Mouse (Mus musculus): ENCODE measurements around the gene Vdr. TPM values are rescaled to one million over a fixed set of nuclear protein-coding genes. Genes with fewer than 3 reads are reported as not detected.
"Not testable (repeated sequence)": the region's sequence is repeated elsewhere in the genome, so short reads cannot be mapped to it uniquely, and the experiment has no call there.

Gene Vdr
- polyA plus RNA-seq, 1 experiment from 2014 or later: 0.32 TPM

DNA sequence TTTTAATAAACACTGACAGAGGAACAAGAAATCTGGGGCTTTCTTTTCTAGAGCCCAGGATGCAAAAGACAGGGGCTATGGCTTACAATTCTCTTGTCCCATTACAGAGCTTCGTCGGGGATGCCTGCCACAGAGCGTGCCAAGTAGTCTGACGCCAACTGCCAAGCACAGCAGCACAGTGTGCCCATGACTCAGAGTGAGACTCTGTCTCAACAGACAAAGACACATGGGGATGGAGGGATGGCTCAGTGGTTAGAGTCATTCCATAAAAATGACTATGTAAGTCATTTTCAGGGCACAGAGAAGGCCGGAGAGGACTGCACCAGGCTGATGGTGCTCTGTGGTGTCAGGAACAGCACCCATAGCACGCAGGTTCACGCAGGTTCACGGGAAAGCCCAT is 38.3 kb downstream of the Vdr start:
- no peak overlapping the region for H3K4me2 ChIP-seq
- H3K27ac ChIP-seq (replicated peaks): no peak overlapping the region
- H3K36me3 ChIP-seq: no peaks in the 10 kb centered on the region
- H3K4me1 ChIP-seq (replicated peaks): no peaks in the 10 kb centered on the region
- H3K9ac ChIP-seq: no peak overlapping the region
- H3K9me3 ChIP-seq: no peaks in the 10 kb centered on the region
- ATAC-seq (ENCODE audit: low FRiP score, low read depth): no peak
- no peak overlapping the region for H3K4me3 ChIP-seq
- 89% methylated on average over 8 of the region's 8 CpGs for WGBS
- H3K27me3 ChIP-seq: no peaks in the 10 kb centered on the region

DNA sequence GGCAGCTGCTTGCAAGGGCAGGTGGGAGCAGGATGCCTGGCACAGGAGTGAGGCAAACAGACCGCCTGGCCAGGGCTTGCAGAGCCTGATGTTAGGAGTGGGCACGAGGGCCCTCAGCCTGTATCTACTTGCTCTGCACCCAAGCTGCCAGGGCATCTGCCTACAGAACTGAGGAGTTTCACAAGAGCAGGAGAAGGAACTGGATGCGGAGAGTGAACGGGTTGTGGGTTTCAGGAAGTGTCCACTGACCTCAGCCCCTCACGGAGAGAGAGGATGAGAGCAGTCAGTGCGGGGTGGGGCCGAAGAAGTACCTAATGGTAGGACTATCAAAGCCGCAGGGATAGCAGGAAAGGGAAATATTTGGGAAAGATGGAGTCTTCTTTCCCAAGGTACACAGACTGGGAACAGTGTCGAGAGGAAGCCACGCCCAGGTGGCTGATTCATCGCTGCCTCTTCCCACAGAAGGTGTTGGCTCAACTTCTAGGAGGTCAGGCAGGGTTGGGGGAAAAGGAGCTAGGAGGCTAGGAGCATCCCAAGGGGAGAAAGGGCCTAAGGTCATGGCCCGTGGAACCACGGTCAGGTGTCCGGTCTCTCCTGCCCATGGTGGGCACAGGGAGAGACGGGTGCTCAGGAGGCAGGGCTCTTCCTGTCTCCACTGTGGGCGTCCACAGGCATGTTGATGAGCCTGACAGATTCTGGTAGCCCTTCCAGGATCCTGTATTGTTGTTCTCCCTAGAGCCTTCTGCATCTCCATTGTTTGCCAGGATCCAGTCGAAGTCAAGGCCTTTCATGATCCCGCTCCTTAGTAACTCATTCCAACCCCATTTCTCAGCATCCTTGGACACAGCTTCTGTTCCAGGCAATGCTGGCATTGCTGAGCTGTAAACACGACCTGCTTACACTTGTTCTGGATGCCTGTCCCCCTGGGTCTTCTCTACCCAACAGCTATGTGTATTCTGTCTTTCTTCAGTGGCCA is 39.1 kb downstream of the Vdr start:
- no peak overlapping the region for H3K4me2 ChIP-seq
- ATAC-seq (ENCODE audit: low FRiP score, low read depth): no peak
- H3K4me1 ChIP-seq (replicated peaks): no peaks in the 10 kb centered on the region
- no peak overlapping the region for H3K4me3 ChIP-seq
- 87% methylated on average over 19 of the region's 19 CpGs for WGBS
- H3K9me3 ChIP-seq: no peaks in the 10 kb centered on the region
- no peak overlapping the region for H3K9ac ChIP-seq
- no peak overlapping the region for H3K27ac ChIP-seq (replicated peaks)
- no peaks in the 10 kb centered on the region for H3K36me3 ChIP-seq
- H3K27me3 ChIP-seq: no peaks in the 10 kb centered on the region

DNA sequence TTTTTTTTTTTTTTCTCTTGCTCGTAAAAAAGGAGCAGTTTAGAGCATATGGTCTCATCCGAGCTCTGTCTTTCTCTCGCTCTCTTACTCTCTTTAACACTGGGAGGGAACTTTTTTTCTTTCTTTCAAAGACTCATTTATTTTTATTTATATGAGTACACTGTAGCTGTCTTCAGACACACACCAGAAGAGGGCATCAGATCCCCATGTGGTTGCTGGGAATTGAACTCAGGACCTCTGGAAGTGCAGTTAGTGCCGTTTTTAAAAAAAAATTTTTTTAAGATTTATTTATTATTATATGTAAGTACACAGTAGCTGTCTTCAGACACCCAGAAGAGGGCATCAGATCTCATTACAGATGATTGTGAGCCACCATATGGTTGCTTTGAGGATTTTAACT is 40.3 kb downstream of the Vdr start:
- H3K4me3 ChIP-seq; H3K27me3 ChIP-seq; H3K27ac ChIP-seq (replicated peaks); H3K36me3 ChIP-seq; ATAC-seq (ENCODE audit: low FRiP score, low read depth); H3K9me3 ChIP-seq; H3K4me1 ChIP-seq (replicated peaks); H3K4me2 ChIP-seq; H3K9ac ChIP-seq: not testable (repeated sequence)
- WGBS: 83% methylated on average over 4 of the region's 4 CpGs

DNA sequence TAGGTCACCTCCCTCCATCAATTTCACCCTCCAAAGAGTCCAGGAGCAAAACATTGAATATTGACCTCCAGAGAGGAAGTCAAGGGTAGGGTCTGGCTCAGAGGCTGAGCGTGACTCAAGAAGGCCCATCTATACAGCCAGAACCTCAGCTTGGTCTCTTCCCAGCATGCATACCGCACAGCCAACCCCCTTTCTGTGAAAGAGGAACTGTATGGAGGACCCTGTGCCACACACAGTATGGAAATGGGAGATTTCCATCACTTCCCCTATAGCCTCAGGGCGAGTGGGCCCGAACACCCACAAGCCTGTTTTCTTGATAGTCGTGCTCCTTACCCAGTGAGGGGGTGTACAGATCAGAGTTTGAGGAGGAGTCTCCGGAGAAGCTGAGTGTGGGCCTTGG is 41.4 kb downstream of the Vdr start:
- H3K4me2 ChIP-seq: no peak overlapping the region
- no peak for ATAC-seq (ENCODE audit: low FRiP score, low read depth)
- WGBS: 90% methylated on average over 6 of the region's 6 CpGs

DNA sequence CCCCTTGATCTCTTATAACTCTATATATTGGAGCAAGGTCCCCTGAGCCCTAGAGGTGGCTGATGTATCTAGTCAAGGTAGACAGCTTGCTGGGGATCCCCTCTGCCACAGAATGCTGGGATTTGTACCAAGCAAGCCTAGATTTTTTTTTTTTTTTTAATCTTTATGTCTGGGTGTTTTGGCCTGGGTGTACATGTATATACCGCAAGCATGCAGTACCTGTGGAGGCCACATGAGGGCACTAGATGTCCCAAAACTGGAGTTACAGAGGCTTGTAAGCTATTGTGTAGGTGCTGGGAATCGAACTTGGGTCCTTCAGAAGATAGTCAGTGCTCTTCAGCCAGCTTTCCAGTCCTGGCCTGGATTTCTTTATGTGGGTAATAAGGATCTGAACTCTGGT is 44.4 kb downstream of the Vdr start:
- no peak for ATAC-seq (ENCODE audit: low FRiP score, low read depth)
- H3K36me3 ChIP-seq: no peaks in the 10 kb centered on the region
- no peaks in the 10 kb centered on the region for H3K9me3 ChIP-seq
- 87% methylated on average over 2 of the region's 2 CpGs for WGBS
- H3K27ac ChIP-seq (replicated peaks): no peak overlapping the region
- no peaks in the 10 kb centered on the region for H3K27me3 ChIP-seq
- no peak overlapping the region for H3K9ac ChIP-seq
- no peaks in the 10 kb centered on the region for H3K4me1 ChIP-seq (replicated peaks)
- H3K4me3 ChIP-seq: no peak overlapping the region
- H3K4me2 ChIP-seq: no peak overlapping the region

More for the DNA sequence above, 41.4 kb downstream of the Vdr start:
- H3K27me3 ChIP-seq: no peaks in the 10 kb centered on the region
- no peak overlapping the region for H3K9ac ChIP-seq
- no peaks in the 10 kb centered on the region for H3K9me3 ChIP-seq
- no peaks in the 10 kb centered on the region for H3K4me1 ChIP-seq (replicated peaks)
- H3K36me3 ChIP-seq: no peaks in the 10 kb centered on the region
- no peak overlapping the region for H3K4me3 ChIP-seq
- no peak overlapping the region for H3K27ac ChIP-seq (replicated peaks)

DNA sequence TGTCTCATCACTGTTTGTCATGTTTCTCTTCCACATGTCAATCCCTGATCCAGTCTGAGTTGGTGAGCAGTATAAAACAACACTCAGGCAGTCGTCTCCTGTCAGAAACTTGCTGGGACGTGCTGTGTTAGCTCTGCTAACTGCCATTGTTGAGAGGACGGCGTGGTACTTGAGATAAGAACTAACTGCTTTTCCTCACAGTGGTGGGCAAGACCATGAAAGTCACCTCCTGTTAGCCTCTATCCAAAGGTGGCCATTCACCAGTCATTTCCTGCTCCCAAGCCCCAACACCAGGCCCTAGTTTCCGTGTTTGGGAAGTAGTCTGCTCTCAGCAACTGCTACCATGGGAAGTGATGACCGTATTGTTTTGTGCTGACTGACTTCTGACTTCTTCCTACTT is 45.3 kb downstream of the Vdr start:
- H3K4me3 ChIP-seq: no peak overlapping the region
- no peaks in the 10 kb centered on the region for H3K27me3 ChIP-seq
- H3K4me1 ChIP-seq (replicated peaks): no peaks in the 10 kb centered on the region
- no peak for ATAC-seq (ENCODE audit: low FRiP score, low read depth)
- 77% methylated on average over 6 of the region's 6 CpGs for WGBS
- no peak overlapping the region for H3K9ac ChIP-seq
- H3K27ac ChIP-seq (replicated peaks): no peak overlapping the region
- no peak overlapping the region for H3K4me2 ChIP-seq
- no peaks in the 10 kb centered on the region for H3K36me3 ChIP-seq
- no peaks in the 10 kb centered on the region for H3K9me3 ChIP-seq

DNA sequence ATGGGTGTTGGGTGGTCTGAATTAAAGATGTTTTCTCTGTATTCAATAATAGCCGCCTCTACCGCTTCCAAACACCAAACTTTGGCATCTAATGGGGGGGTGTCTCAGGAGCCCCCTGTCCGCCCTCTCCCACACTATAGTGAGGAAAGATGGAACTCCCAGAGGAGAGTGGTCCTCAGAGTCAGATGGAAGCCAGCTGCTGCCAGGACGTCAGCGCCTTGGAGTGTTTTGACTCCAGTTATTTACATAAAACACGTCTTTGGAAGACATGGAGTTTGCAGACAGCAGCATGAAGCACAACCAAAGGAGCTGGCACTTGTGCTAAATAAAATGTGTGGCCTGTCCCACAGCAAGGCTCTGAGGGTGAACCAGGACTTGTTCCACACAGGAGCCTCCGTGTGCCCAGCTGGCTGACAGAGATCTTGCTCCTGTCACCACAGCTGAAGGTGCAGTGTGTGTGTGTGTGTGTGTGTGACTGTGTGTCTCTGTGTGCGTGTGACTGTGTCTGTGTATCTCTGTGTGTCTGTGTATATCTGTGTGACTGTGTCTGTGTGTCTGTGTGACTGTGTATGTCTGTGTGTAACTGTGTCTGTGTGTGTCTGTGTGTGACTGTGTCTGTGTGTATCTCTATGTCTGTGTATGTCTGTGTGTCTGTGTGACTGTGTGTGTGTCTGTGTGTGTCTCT is 45.9 kb downstream of the Vdr start:
- no peaks in the 10 kb centered on the region for H3K4me1 ChIP-seq (replicated peaks)
- no peak overlapping the region for H3K4me2 ChIP-seq
- no peaks in the 10 kb centered on the region for H3K27me3 ChIP-seq
- 76% methylated on average over 8 of the region's 8 CpGs for WGBS
- no peak overlapping the region for H3K27ac ChIP-seq (replicated peaks)
- H3K9ac ChIP-seq: no peak overlapping the region
- H3K36me3 ChIP-seq: no peaks in the 10 kb centered on the region
- H3K9me3 ChIP-seq: no peaks in the 10 kb centered on the region
- no peak for ATAC-seq (ENCODE audit: low FRiP score, low read depth)
- no peak overlapping the region for H3K4me3 ChIP-seq

DNA sequence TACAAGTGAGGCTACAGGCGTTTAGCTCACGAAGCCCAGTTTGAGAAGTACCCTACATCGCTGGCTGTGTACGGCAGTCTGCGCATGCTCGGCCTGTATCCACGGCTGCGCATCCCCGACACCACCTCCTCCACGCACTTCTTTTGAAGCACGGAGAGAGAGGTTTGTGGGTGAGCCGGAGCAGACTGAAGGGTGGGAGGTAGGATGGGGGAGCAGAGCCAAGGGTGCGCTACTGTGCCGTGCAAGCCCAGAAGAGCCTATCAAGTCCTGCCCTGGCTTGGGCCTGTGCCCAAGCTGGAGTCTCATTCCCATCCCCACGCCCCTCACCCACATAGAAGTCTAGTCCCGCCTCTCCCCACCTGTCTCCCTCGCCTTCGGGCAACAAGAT is 46.9 kb downstream of the Vdr start:
- Histone ChIP-seq H3K4me1 (replicated peaks) (no peaks in the 10 kb centered on the region), H3K4me2 (no peak overlapping the region), H3K9ac (no peak overlapping the region), H3K4me3 (no peak overlapping the region), H3K36me3 (no peaks in the 10 kb centered on the region), H3K27ac (replicated peaks) (no peak overlapping the region), H3K9me3 (no peaks in the 10 kb centered on the region), H3K27me3 (no peaks in the 10 kb centered on the region)
- WGBS: 83% methylated on average over 18 of the region's 18 CpGs
- no peak for ATAC-seq (ENCODE audit: low FRiP score, low read depth)

DNA sequence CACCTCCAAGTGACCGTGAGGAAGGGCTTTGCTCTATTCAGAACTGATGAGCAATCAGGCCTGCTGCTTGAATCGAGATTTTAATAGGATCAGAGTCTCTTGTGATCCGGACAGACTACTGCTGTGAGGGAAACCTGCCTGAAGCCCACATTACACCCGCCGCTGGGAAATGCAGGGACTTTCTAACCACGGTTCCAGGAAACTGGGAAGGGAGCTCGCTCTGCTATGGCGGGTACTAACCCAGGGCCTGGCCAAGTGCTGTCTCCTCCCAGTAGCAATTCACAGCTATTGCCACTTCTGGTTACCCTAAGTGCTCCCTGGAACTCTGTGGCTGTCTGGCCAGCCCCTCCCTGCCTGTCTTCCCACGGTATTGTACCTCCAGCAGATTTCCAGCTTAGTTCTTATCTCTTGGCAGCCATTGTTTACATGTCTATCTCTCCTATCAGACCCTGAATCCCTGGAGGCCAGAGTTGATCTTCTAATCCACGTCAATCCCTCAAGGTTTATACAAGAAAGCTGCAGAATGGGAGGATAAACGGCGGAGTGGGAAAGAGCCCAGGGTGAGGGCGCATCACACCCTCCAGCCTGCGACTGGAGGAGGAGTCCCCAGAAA is 47.4 kb downstream of the Vdr start:
- no peak overlapping the region for H3K4me2 ChIP-seq
- no peaks in the 10 kb centered on the region for H3K4me1 ChIP-seq (replicated peaks)
- no peaks in the 10 kb centered on the region for H3K27me3 ChIP-seq
- H3K9ac ChIP-seq: no peak overlapping the region
- ATAC-seq (ENCODE audit: low FRiP score, low read depth): no peak
- no peaks in the 10 kb centered on the region for H3K9me3 ChIP-seq
- 64% methylated on average over 14 of the region's 14 CpGs for WGBS
- H3K27ac ChIP-seq (replicated peaks): no peak overlapping the region
- H3K4me3 ChIP-seq: no peak overlapping the region
- no peaks in the 10 kb centered on the region for H3K36me3 ChIP-seq

DNA sequence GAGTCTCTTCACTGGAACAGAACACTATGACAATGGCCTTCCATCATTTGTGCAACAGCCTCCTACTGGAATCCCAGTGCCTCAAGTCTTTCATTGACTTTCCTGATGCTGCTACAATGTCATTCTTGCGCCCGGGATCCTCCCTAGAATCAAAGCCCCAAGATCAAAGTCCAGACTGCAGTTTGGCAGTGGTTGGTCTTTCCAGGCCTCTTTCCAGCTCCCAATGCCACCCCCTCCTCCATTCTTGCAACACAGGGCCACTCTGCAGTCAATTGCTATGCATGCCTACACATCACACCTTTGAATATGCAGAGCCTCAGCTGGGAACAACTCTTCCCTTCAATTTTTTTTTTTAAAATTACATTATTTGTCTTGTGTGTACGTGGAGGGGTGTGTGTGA is 50.1 kb downstream of the Vdr start:
- WGBS: 73% methylated on average over 3 of the region's 3 CpGs
- Histone ChIP-seq H3K9ac (no peak overlapping the region), H3K4me1 (replicated peaks) (no peaks in the 10 kb centered on the region), H3K4me2 (no peak overlapping the region), H3K27ac (replicated peaks) (no peak overlapping the region), H3K36me3 (no peaks in the 10 kb centered on the region), H3K4me3 (no peak overlapping the region), H3K9me3 (no peaks in the 10 kb centered on the region), H3K27me3 (no peaks in the 10 kb centered on the region)
- no peak for ATAC-seq (ENCODE audit: low FRiP score, low read depth)

DNA sequence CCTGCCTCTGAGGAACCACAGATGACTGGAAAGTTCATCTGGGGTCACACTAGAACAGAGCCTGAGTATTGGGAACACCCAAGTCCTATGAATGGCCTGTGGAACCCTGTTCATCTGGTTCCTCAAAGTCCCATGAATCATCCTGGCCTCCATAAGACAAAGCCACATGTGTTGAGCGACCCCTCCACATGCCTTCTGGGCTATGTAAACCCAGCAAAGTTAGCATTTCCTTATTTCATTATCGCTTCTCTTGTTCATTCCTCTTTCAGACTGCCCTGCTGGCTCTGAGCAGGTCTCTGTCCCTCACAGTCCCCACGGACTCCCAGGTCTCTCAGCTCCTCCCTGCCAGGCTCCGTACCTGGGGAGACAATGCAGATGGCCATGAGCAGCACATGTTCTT is 52.0 kb downstream of the Vdr start:
- Histone ChIP-seq H3K4me3 (no peak overlapping the region), H3K36me3 (no peaks in the 10 kb centered on the region), H3K27ac (replicated peaks) (no peak overlapping the region), H3K4me2 (no peak overlapping the region), H3K9me3 (no peaks in the 10 kb centered on the region), H3K9ac (no peak overlapping the region), H3K4me1 (replicated peaks) (no peaks in the 10 kb centered on the region), H3K27me3 (no peaks in the 10 kb centered on the region)
- 90% methylated on average over 4 of the region's 4 CpGs for WGBS
- no peak for ATAC-seq (ENCODE audit: low FRiP score, low read depth)

DNA sequence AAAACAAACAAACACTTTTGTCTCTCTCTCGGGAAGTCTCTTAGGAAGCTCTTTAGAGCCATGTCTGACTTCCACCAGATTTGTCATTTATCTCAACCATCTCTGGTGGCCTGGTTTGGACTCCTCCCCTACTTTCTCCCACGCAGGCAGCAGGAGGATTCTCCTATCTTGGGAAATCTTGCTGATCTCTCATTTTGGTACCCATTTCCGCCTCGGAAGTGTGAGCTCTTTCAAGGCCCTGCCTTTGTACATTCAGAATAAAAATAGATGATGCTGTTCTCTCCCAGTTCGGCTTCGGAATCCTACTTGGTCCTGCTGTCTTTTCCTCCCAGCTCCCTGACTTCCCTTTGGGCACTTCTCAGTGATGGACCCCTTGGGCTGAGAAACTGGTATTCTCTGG is 55.9 kb downstream of the Vdr start:
- Histone ChIP-seq H3K36me3 (no peaks in the 10 kb centered on the region), H3K9ac (no peak overlapping the region), H3K27ac (replicated peaks) (no peak overlapping the region), H3K4me1 (replicated peaks) (no peaks in the 10 kb centered on the region), H3K4me2 (no peak overlapping the region), H3K9me3 (no peaks in the 10 kb centered on the region), H3K4me3 (no peak overlapping the region), H3K27me3 (no peaks in the 10 kb centered on the region)
- 68% methylated on average over 6 of the region's 6 CpGs for WGBS
- ATAC-seq (ENCODE audit: low FRiP score, low read depth): no peak
